Mouse (Mus musculus): ENCODE measurements around the gene Myzap.
"Not testable (repeated sequence)": the region's sequence is repeated elsewhere in the genome, so short reads cannot be mapped to it uniquely, and the experiment has no call there.

Myzap gene

GRCm38 (mm10) chr9:71591938-71592548 is at the start of gene Myzap:
Myzap (minus strand) TSS chr9:71592360.
- DNase-seq (ENCODE audit: low spot score in 2 of 2) = peak; percentile 87 to 88

- DNase-seq (ENCODE audit: low spot score in 2 of 2) = no peak
Measured at GRCm38 (mm10) chr9:71640361-71640927, 48.3 kb upstream of the Myzap start.

- no peak for DNase-seq (ENCODE audit: low spot score in 2 of 2)
Measured at GRCm38 (mm10) chr9:71638198-71638597, 46.0 kb upstream of the Myzap start.

GRCm38 (mm10) chr9:71636854-71637253 is 44.7 kb upstream of the Myzap start:
- no peak for DNase-seq (ENCODE audit: low spot score in 2 of 2)

- no peak for DNase-seq (ENCODE audit: low spot score in 2 of 2)
Measured at GRCm38 (mm10) chr9:71635627-71636026, 43.5 kb upstream of the Myzap start.

GRCm38 (mm10) chr9:71634916-71635315 is 42.8 kb upstream of the Myzap start:
- no peak for DNase-seq (ENCODE audit: low spot score in 2 of 2)

- no peak for DNase-seq (ENCODE audit: low spot score in 2 of 2)
Measured at GRCm38 (mm10) chr9:71628921-71629320, 36.8 kb upstream of the Myzap start.

GRCm38 (mm10) chr9:71628286-71628685 is 36.1 kb upstream of the Myzap start:
- DNase-seq (ENCODE audit: low spot score in 2 of 2) = no peak

- no peak for DNase-seq (ENCODE audit: low spot score in 2 of 2)
Measured at GRCm38 (mm10) chr9:71625961-71626360, 33.8 kb upstream of the Myzap start.

GRCm38 (mm10) chr9:71624793-71625495 is 32.8 kb upstream of the Myzap start:
- peak; percentile 14 to 25 for DNase-seq (ENCODE audit: low spot score in 2 of 2)

- DNase-seq (ENCODE audit: low spot score in 2 of 2) = no peak
Measured at GRCm38 (mm10) chr9:71623871-71624569, 31.9 kb upstream of the Myzap start.

- no peak for DNase-seq (ENCODE audit: low spot score in 2 of 2)
Measured at GRCm38 (mm10) chr9:71622593-71622992, 30.4 kb upstream of the Myzap start.

- no peak for DNase-seq (ENCODE audit: low spot score in 2 of 2)
Measured at GRCm38 (mm10) chr9:71621968-71622367, 29.8 kb upstream of the Myzap start.

GRCm38 (mm10) chr9:71620116-71620515 is 28.0 kb upstream of the Myzap start:
- not testable (repeated sequence) for DNase-seq (ENCODE audit: low spot score in 2 of 2)

GRCm38 (mm10) chr9:71617363-71617762 is 25.2 kb upstream of the Myzap start:
- peak; percentile 10 to 14 for DNase-seq (ENCODE audit: low spot score in 2 of 2)

GRCm38 (mm10) chr9:71616185-71616584 is 24.0 kb upstream of the Myzap start:
- DNase-seq (ENCODE audit: low spot score in 2 of 2) = peak; percentile 52 to 61

GRCm38 (mm10) chr9:71614643-71615042 is 22.5 kb upstream of the Myzap start:
- DNase-seq (ENCODE audit: low spot score in 2 of 2) = no peak

GRCm38 (mm10) chr9:71612981-71613380 is 20.8 kb upstream of the Myzap start:
- no peak for DNase-seq (ENCODE audit: low spot score in 2 of 2)

GRCm38 (mm10) chr9:71611876-71612275 is 19.7 kb upstream of the Myzap start:
- no peak for DNase-seq (ENCODE audit: low spot score in 2 of 2)

GRCm38 (mm10) chr9:71609010-71609409 is 16.9 kb upstream of the Myzap start:
- no peak for DNase-seq (ENCODE audit: low spot score in 2 of 2)

GRCm38 (mm10) chr9:71606296-71607057 is 14.3 kb upstream of the Myzap start:
- DNase-seq (ENCODE audit: low spot score in 2 of 2) = no peak

All from spleen, postnatal 36 days (tissue).